Mouse (Mus musculus) right cerebral cortex, postnatal 36 days (tissue): ENCODE data around the gene Snai3.

Experiments used
- DNase-seq, 2 experiments: peaks; one replicate each; pipeline ENCODE4 v3.0.0; 2022; ENCODE audit warnings: low spot score in 2 of 2, mixed read lengths in 1 of 2

Gene Snai3

DNA sequence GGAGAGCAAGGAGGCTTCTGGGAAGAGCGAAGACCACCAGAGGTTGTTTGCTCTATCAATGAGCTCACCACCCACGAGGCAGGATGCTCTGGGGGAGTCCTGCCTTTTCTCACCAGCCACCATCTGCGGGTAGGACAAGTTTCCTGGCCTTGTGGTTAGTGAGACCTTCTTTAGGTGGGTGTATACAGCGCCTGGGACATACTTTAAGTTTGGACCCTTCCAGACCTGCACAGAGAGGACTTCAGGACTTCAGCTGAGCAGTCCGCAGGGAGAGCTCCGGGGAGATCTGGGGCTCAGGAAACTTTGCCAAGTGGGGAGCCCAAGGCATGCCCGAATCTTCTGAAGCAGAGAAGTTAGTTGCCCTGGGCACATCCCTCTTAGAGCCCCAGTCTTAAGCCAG is 543 bp downstream of the Snai3 start:
- no peak for DNase-seq

GRCm38 (mm10) chr8:122459218-122459900 is 1.2 kb downstream of the Snai3 start:
- DNase-seq: no peak

DNA sequence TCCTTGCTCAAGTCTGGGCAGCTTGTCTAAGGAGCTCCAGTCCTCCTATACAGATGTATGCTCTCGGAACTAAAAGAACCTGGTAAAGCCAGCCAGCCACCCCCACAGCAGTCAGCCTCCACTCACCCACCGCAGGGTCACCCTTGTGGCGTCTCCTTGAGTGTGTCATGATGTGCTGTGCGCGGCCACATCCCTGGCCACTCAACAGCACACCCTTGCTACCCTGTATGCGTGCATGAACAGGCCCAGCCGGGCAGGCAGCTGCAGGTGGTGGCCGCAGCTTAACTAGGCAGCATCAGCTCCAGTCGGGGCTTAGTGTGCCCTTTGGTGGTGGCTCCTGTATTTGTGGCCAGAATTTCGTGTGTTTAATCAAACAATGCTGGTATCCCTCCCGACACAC is 3.4 kb downstream of the Snai3 start:
- no peak for DNase-seq

DNA sequence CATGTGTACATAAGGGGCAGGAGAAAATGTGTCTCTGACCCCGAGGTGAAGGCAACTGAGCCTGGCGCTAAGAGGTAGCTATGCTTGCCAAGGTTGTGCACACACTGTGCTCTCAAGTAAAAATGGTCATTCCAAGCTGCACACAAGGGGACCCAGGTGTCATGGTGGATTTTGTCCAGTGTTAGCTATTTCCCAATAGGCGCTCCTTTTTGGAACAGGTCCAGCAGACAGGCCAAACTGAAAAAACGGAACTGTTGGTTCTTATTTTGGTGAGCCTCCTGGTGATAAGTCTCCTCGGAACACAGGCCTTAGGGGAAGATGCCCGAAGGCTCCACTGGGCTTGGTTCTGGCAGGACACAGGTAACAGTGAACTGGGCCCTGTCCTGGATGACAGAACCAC is 6.1 kb downstream of the Snai3 start:
- no peak for DNase-seq

DNA sequence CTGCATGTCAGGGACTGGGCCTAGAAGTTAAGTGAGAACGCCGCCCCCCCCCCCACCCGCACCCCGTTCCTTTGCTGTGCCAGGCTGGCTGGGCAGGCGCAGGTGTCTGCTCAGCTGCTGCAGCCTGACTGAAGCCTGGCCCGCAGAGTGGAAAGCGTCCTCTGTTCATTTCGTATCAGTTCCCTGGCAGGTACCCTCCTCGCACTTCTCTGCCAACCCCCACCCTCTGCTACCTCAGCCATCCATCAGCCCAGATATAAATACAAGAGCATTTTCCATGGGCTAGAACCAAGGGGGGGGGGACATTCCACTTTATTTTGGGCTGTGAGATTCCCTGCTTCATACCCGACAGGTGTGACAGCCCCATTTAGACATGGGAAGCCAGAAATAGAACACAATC is 8.4 kb downstream of the Snai3 start:
- no peak for DNase-seq

DNA sequence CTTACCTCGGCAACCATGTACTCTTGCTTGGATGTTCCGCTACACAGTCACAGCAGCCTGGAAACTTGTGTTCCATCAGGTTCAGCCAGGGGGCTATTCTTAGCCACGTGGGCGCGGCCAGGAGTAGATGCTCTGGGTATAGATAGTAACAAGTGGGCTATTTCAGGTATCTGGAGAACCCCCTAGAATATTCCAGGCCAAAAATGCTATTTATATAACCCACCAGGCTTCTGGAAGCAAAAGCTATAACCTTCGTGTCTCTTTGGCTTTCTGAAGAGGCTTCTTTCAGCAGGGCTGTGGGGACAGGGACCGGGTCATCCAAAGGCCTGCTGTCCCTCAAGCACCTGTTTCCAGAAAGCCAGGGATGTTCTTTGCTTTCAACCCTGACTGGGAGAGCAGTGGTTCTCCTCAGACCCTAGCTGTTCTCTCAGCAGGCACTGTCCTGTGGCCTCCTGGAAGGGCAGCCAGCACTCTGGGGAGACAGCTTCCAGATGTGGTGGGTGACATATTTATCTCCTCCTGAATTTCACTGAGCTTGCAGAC is 9.3 kb downstream of the Snai3 start:
- DNase-seq: no peak

GRCm38 (mm10) chr8:122445203-122445602 is 15.3 kb downstream of the Snai3 start:
- no peak for DNase-seq

GRCm38 (mm10) chr8:122444058-122444748 is 16.3 kb downstream of the Snai3 start:
- DNase-seq: peak; percentile 75

GRCm38 (mm10) chr8:122443262-122444006 is 17.1 kb downstream of the Snai3 start, which contains the start of gene Mvd:
Gene Mvd (minus strand): TSS chr8:122443422.
- DNase-seq: peak; percentile 99 to 100

DNA sequence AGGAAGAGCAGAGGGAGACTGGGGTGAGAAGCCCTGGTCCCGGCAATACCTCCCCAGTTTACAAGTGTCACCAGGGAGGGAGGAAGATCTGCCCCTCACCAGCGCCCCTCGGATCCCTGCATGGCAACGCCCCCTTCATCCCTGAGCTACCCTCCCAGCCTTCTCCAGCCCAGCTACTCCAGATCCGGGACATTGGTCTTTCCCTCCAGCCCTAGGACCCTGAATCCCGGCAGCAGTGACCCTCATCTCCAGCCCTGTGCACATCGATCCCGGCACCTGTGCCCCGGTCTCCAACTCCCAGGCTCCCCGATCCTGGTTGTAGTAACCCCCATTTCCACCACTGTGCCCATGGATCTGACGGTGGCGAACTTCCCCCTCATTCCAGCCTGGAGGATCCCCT is 17.8 kb downstream of the Snai3 start:
- DNase-seq: no peak

- DNase-seq: no peak
These were observed 18.2 kb downstream of the Snai3 start for GRCm38 (mm10) chr8:122442356-122442755.

- DNase-seq: no peak
These were observed 19.2 kb downstream of the Snai3 start for GRCm38 (mm10) chr8:122441326-122441725.

GRCm38 (mm10) chr8:122439336-122439735 is 21.2 kb downstream of the Snai3 start:
- DNase-seq: no peak

GRCm38 (mm10) chr8:122437708-122438331 is 22.7 kb downstream of the Snai3 start:
- DNase-seq: no peak

- no peak for DNase-seq
These were observed 23.9 kb downstream of the Snai3 start for GRCm38 (mm10) chr8:122436586-122437125.

GRCm38 (mm10) chr8:122436146-122436545 is 24.4 kb downstream of the Snai3 start:
- no peak for DNase-seq

DNA sequence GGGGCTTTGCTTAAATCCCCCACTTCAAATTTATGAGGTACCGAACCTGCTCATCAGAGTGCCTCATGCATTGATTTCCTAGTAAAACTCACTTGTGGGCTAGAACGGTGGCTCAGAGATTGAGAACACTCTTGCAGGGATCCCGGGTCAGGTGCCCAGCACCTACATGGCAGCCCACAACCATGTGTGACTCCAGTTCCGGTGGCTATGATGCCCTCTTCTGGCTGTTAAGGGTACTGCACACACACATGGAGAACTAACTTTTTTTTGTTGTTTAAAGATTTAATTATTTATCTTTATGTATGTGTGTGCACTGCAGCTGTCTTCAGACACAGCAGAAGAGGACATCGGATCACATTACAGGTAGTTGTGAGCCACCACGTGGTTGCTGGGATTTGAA is 25.2 kb downstream of the Snai3 start:
- no peak for DNase-seq

GRCm38 (mm10) chr8:122433269-122433905 is 27.1 kb downstream of the Snai3 start:
- no peak for DNase-seq

DNA sequence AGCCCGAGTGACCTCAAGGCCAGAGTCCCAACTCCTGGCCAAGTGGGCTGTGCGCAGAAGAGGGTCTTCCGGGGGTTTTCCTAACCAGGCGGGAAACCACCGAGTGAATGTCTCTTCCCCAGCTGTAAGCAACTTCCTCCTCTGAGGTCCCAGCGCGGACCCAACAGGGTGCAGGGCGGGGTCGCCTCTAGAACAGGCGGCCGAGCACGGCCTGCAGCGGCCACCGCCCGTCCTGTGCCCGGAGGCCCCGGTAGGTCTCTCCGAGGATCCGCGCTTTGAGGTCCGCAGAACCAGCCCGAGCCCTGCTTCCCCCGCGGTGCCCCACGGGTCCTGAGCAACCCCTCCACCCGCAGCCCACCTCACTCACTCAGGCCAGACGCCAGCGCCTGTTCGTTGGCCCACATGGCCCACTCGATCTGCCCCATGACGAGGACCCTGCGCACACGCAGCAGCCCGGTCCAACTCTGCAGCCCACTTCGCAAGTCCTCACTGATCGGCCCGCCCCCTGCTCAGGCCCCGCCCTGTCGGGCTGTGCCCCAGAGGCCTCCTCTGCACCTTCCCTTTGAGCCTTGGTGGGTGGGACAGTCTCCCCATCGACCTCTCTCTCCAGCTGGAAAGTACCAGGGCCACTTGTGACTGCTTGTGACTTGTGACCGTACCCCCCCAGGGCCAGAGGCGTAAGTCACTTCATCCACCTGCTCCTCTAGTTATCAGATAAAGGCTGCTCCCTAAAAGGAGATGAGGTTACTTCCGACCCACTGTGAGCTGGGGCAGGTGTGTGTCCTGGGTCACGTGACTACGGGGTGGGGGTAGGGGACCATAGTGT is 27.9 kb downstream of the Snai3 start, which contains the start of gene Cyba:
Gene Cyba, minus strand, starts transcription at position 488 of the 826 bp plus-strand sequence.
- no peak for DNase-seq
